In genomic region chr8:22006423-22006822, GRCm38 (mm10) we compare ENCODE assay signal across 26 mouse cellular contexts. TPM values are rescaled to one million over a fixed set of nuclear protein-coding genes. Genes with fewer than 3 reads are reported as not detected.
"Had no signal": no experiment of that assay in that cellular context is flagged by ENCODE, and none has a peak within 500 bp of the region (broad histone marks: within the 10 kb centered on the region; RNA-seq: fewer than 3 reads in every experiment).

No protein-coding gene starts in this region.

- DNase-seq: liver, postnatal 0 days; lung, adult 2 months; lung, postnatal 14 days; lung, postnatal 36 days; midbrain, embryonic 14.5 days; right cerebral cortex, postnatal 14 days; thymus, adult 2 months; thymus, postnatal 25 days; thymus, postnatal 4 days had no signal

- H3K36me3 ChIP-seq: lung, embryonic 15.5 days; midbrain, embryonic 10.5 days; midbrain, embryonic 12.5 days; neural tube, embryonic 12.5 days; stomach, embryonic 15.5 days had no signal

- ATAC-seq: liver, postnatal 0 days; lung, postnatal 0 days; midbrain, embryonic 16.5 days had no signal

- H3K9ac ChIP-seq: liver, embryonic 15.5 days; liver, postnatal 0 days; lung, embryonic 15.5 days; midbrain, embryonic 12.5 days; neural tube, embryonic 12.5 days; stomach, embryonic 15.5 days had no signal

- H3K4me1 ChIP-seq: liver, embryonic 15.5 days; lung, embryonic 15.5 days; midbrain, embryonic 10.5 days; midbrain, embryonic 12.5 days; neural tube, embryonic 12.5 days; stomach, embryonic 15.5 days had no signal

- H3K9me3 ChIP-seq: liver, embryonic 15.5 days; lung, embryonic 15.5 days; midbrain, embryonic 10.5 days; midbrain, embryonic 12.5 days; neural tube, embryonic 12.5 days; stomach, embryonic 15.5 days had no signal

- H3K27ac ChIP-seq: liver, embryonic 15.5 days; lung, embryonic 15.5 days; macrophage; midbrain, embryonic 10.5 days; midbrain, embryonic 12.5 days; neural tube, embryonic 12.5 days; stomach, embryonic 15.5 days; stomach, postnatal 0 days had no signal

- H3K4me3 ChIP-seq: liver, embryonic 15.5 days; lung, embryonic 15.5 days; midbrain, embryonic 10.5 days; midbrain, embryonic 12.5 days; neural tube, embryonic 12.5 days; stomach, embryonic 15.5 days had no signal

- H3K4me2 ChIP-seq: liver, embryonic 15.5 days; lung, embryonic 15.5 days; midbrain, embryonic 12.5 days; neural tube, embryonic 12.5 days; stomach, embryonic 15.5 days had no signal

- H3K27me3 ChIP-seq: liver, embryonic 15.5 days; lung, embryonic 15.5 days; midbrain, embryonic 12.5 days; neural tube, embryonic 12.5 days; stomach, embryonic 15.5 days had no signal

RNA-seq across cellular contexts. Expression of gene Ccdc70, which starts 36.8 kb away (rescaled TPM):
- total RNA-seq: megakaryocyte-erythroid progenitor cell, adult 5-6 weeks; monocyte, adult 5-6 weeks; neutrophil, adult 5-6 weeks had no signal
- polyA plus RNA-seq: liver, embryonic 15.5 days; liver, postnatal 0 days; lung, adult 2 months; lung, embryonic 15.5 days; lung, postnatal 0 days; macrophage; midbrain, embryonic 10.5 days; midbrain, embryonic 12.5 days; midbrain, embryonic 14.5 days; midbrain, embryonic 16.5 days; neural tube, embryonic 12.5 days; neural tube, embryonic 14.5 days; spleen, adult 2 months; stomach, embryonic 15.5 days; stomach, postnatal 0 days; thymus, adult 2 months; urinary bladder, adult 2 months had no signal

RNA-seq across cellular contexts. Expression of gene Fam90a1a, which starts 47.9 kb away (rescaled TPM):
- total RNA-seq: megakaryocyte-erythroid progenitor cell, adult 5-6 weeks; monocyte, adult 5-6 weeks; neutrophil, adult 5-6 weeks had no signal
- polyA plus RNA-seq: liver, embryonic 15.5 days; liver, postnatal 0 days; lung, adult 2 months; lung, embryonic 15.5 days; lung, postnatal 0 days; macrophage; midbrain, embryonic 10.5 days; midbrain, embryonic 12.5 days; midbrain, embryonic 14.5 days; midbrain, embryonic 16.5 days; neural tube, embryonic 12.5 days; neural tube, embryonic 14.5 days; spleen, adult 2 months; stomach, embryonic 15.5 days; stomach, postnatal 0 days; testis, adult 2 months; thymus, adult 2 months; urinary bladder, adult 2 months had no signal

RNA-seq across cellular contexts. Expression of gene Atp7b, which starts 53.7 kb away (rescaled TPM):
- total RNA-seq: monocyte, adult 5-6 weeks; neutrophil, adult 5-6 weeks had no signal
- polyA plus RNA-seq: macrophage had no signal

RNA-seq across cellular contexts. Expression of gene Defb13, which starts 59.9 kb away (rescaled TPM):
- total RNA-seq: megakaryocyte-erythroid progenitor cell, adult 5-6 weeks; monocyte, adult 5-6 weeks; neutrophil, adult 5-6 weeks had no signal
- polyA plus RNA-seq: liver, embryonic 15.5 days; liver, postnatal 0 days; lung, adult 2 months; lung, embryonic 15.5 days; lung, postnatal 0 days; macrophage; midbrain, embryonic 10.5 days; midbrain, embryonic 12.5 days; midbrain, embryonic 14.5 days; midbrain, embryonic 16.5 days; neural tube, embryonic 12.5 days; neural tube, embryonic 14.5 days; spleen, adult 2 months; stomach, embryonic 15.5 days; stomach, postnatal 0 days; testis, adult 2 months; thymus, adult 2 months; urinary bladder, adult 2 months had no signal
